Mouse (Mus musculus) embryonic facial prominence, embryonic 11.5 days (tissue): ENCODE results near the gene Inhbe. TPM values are rescaled to one million over a fixed set of nuclear protein-coding genes. Genes with fewer than 3 reads are reported as not detected.

Experiments used
- ATAC-seq: fragments of 200-750 bp; cut with Nextera tagmentation; replicated peaks from 2 replicates; pipeline ENCODE4 v1.8.0; 2017; ENCODE audit warnings: low read depth; ENCODE audit not compliant: insufficient number of reproducible peaks, low FRiP score, low TSS enrichment
- DNase-seq: peaks from one replicate; pipeline ENCODE4 v3.0.0-alpha.2; 2015; ENCODE audit warnings: low spot score
- H3K27ac ChIP-seq: fragments of 300-500 bp; sonication (generic); replicated peaks from 2 replicates; pipeline ENCODE4 v1.5.1; 2014; ENCODE audit warnings: mild to moderate bottlenecking, low read depth, low read length, control low read depth
- H3K27me3 ChIP-seq: fragments of 300-500 bp; sonication (generic); 2 replicates; pipeline ENCODE4 v1.6.1; 2014; ENCODE audit warnings: mild to moderate bottlenecking, low read length, moderate library complexity, mixed read lengths; ENCODE audit not compliant: control insufficient read depth, insufficient read depth
- H3K36me3 ChIP-seq: fragments of 300-500 bp; sonication (generic); replicated peaks from 2 replicates; pipeline ENCODE4 v1.6.1; 2014; ENCODE audit warnings: low read depth, mild to moderate bottlenecking, low read length, moderate library complexity, mixed read lengths; ENCODE audit not compliant: control insufficient read depth, insufficient read depth
- H3K4me1 ChIP-seq: fragments of 300-500 bp; sonication (generic); 2 replicates; pipeline ENCODE4 v1.6.1; 2014; ENCODE audit warnings: low read length, mixed read lengths; ENCODE audit not compliant: control insufficient read depth, insufficient read depth
- H3K4me2 ChIP-seq: fragments of 300-500 bp; sonication (generic); 2 replicates; pipeline ENCODE4 v1.6.1; 2014; ENCODE audit warnings: low read depth, mild to moderate bottlenecking, control low read depth, low read length, moderate library complexity
- H3K4me3 ChIP-seq: fragments of 300-500 bp; sonication (generic); 2 replicates; pipeline ENCODE4 v1.5.1; 2014; ENCODE audit warnings: low read depth, low read length, control low read depth
- H3K9ac ChIP-seq: fragments of 300-500 bp; sonication (generic); replicated peaks from 2 replicates; pipeline ENCODE4 v1.6.1; 2014; ENCODE audit warnings: mild to moderate bottlenecking, control low read depth, low read length
- H3K9me3 ChIP-seq: fragments of 300-500 bp; sonication (generic); replicated peaks from 2 replicates; pipeline ENCODE4 v1.6.1; 2016; ENCODE audit warnings: mild to moderate bottlenecking, low read length, inconsistent platforms, mixed read lengths; ENCODE audit not compliant: control insufficient read depth
- WGBS: fragments of 180-500 bp; shearing (Covaris S2); extraction: QIAGEN DNeasy Blood & Tissue Kit; methylation state at CpG from one replicate; pipeline ENCODE4 v1.1.7; 2014; 5-methylcytosine and 5-hydroxymethylcytosine counted together
- polyA plus RNA-seq: library from polyadenylated mRNA; unstranded; fragments of >200 nt; fragmentation: Nextera tagmentation; extraction: Ambion mirVana; gene quantifications from 2 replicates; pipeline ENCODE4 v1.2.1, GENCODE M21; 2014

Gene Inhbe
- polyA plus RNA-seq, 1 experiment from 2014 or later: not detected

DNA sequence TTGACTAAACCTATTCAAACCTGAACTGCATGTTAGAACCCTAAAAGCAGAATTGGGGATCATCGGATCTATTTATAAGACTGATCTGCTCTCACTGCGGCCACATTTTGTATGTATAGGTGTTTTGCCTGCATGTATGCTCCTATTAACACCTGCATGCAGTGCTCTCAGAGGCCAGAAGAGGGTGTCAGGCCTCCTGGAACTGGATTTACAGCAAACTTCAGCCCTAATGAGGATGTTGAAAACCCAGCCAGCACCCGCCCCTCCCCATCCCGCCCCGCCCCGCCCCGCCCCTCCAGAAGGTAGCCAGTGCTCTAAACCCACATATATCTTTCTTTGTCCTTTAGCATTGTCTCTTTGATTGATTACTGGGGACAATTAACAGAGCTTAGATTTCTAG, 29.7 kb downstream of the Inhbe start:
- Histone ChIP-seq H3K36me3 (no peaks in the 10 kb centered on the region), H3K9me3 (no peaks in the 10 kb centered on the region), H3K4me2 (no peak overlapping the region), H3K9ac (no peak overlapping the region), H3K27me3 (peaks cover 26% of the 10 kb centered on the region), H3K27ac (no peak overlapping the region), H3K4me1 (peaks cover 6% of the 10 kb centered on the region), H3K4me3 (no peak overlapping the region)
- 14% methylated on average over 7 of the region's 7 CpGs for WGBS
- DNase-seq (peak; percentile 77), ATAC-seq (no peak)

DNA sequence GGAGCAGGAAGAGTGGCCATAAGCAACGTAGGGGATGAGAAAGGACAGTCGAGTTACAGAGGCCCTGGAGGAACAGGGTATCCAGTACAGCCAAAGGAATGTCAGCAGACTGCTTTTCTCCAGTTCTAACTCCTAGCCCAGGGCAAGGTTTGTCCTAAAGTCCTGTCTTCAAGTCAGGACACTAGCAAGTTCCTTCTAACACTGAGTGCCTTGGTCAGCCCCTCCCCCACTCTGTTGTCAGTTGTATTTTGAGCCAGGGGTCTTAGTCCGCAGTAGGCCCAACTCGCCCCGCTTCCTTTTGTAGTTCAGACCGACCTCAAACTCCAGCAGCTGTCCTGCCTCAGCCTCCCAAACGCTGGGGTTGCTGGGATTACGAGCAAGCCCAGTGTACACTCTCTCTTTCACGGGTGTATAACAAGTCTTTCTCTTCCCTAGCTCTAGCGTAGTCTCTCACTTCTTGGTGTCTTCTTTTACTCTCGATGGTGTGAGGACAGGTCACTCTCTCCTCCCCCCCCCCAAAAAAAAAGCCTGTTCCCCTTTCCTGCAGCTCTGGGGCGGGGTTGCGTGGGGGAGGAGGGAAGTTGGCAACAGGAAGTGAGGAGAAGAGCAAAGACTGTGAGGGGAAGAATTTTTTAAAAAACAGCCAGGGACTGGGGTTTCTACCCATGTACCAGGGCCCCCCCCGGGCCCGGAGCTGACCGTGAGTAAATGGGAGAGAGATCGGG, 30.9 kb downstream of the Inhbe start:
- Histone ChIP-seq H3K27ac (no peak overlapping the region), H3K36me3 (no peaks in the 10 kb centered on the region), H3K4me2 (no peak overlapping the region), H3K9me3 (no peaks in the 10 kb centered on the region), H3K9ac (no peak overlapping the region), H3K4me3 (no peak overlapping the region), H3K4me1 (peaks cover 6% of the 10 kb centered on the region), H3K27me3 (peaks cover 26% of the 10 kb centered on the region)
- ATAC-seq (no peak), DNase-seq (no peak)
- WGBS: 77% methylated on average over 17 of the region's 17 CpGs

DNA sequence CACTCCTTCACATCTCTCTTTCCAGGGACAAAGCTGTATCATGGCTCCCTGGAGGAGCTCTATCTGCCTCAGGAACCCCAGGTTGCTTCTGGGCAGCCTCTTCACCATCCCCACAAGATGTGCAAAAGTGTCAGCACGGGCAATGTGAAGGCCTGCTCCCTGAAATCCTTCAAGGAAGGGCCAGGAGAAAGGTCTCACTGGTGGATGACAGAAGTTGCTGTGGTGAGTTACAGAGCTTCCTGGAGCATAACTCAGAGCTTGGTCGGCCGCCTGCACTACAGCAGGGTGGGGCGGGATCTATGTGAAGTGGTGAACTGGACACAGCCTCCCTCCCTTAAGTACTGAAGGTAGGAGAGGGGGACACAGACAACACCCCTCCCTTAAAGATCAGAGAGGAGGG, 31.5 kb downstream of the Inhbe start:
- H3K4me2 ChIP-seq: no peak overlapping the region; the same call in 1 of the 2 replicates
- no peak overlapping the region for H3K27ac ChIP-seq
- WGBS: 75% methylated on average over 4 of the region's 4 CpGs
- DNase-seq (no peak), ATAC-seq (no peak)
- no peaks in the 10 kb centered on the region for H3K9me3 ChIP-seq
- H3K9ac ChIP-seq: no peak overlapping the region
- no peaks in the 10 kb centered on the region for H3K36me3 ChIP-seq
- H3K4me3 ChIP-seq: no peak overlapping the region
- H3K27me3 ChIP-seq: peaks cover 20% of the 10 kb centered on the region
- H3K4me1 ChIP-seq: peaks cover 6% of the 10 kb centered on the region

- H3K9me3 ChIP-seq: no peaks in the 10 kb centered on the region
- H3K27me3 ChIP-seq: peaks cover 15% of the 10 kb centered on the region
- H3K36me3 ChIP-seq: no peaks in the 10 kb centered on the region
- H3K9ac ChIP-seq: no peak overlapping the region
- H3K4me2 ChIP-seq: no peak overlapping the region; the same call in 1 of the 2 replicates
- ATAC-seq (no peak), DNase-seq (no peak)
- H3K4me1 ChIP-seq: peaks cover 6% of the 10 kb centered on the region
- no peak overlapping the region for H3K27ac ChIP-seq
- 64% methylated on average over 13 of the region's 13 CpGs for WGBS
- H3K4me3 ChIP-seq: no peak overlapping the region
Observed at GRCm38 (mm10) chr10:127322178-127322577, 32.0 kb downstream of the Inhbe start.

DNA sequence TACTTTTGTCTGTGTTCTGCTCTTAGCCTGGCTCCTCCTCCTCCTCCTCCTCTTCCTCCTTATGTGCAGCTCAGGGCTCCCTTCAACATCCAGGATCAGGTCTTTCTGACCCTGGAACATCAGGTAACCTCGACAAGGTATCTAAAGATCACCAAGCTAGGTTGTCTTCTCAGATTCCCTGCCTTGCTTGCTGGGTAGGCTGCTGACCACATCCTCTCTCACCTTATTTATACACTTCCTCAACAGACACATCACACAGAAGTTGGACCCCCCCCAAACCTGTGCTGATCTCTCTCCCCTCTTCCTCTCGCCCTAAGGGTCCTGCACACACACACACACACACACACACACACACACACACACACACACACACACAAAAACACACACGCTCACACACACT, 32.6 kb downstream of the Inhbe start, which contains the start of gene Arhgap9:
TSS of gene Arhgap9 (plus strand) at position 344 of the 400 bp plus-strand sequence.
- no peak for DNase-seq
- Histone ChIP-seq H3K27me3 (peaks cover 11% of the 10 kb centered on the region), H3K4me2 (no peak within 1 kb of the TSS; the same call in 1 of the 2 replicates), H3K27ac (no peak within 1 kb of the TSS), H3K9ac (no peak within 1 kb of the TSS), H3K4me3 (no peak within 1 kb of the TSS), H3K4me1 (peaks cover 6% of the 10 kb centered on the region), H3K9me3 (no peaks in the 10 kb centered on the region), H3K36me3 (no peaks in the 10 kb centered on the region)
- no peak for ATAC-seq
- WGBS: 72% methylated on average over 3 of the region's 3 CpGs

DNA sequence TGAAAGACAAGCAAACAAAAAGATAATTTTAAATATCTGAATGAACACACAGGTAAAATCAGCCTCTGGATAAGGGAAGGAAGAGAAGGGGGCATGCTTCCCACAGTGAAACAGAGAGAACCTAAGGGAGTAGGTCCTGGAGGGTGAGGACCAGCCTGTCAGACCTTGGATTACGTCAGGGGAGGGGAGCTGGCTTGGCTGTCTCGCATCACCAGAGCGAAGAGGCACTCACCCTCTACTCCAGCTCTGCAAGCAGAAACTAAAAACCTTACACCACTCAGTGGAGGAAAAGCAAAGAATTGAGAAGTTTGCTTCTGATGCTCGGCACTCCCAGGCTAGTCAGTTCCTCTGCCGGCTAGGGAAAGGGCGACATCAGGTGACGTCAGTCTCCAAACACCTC, 34.2 kb downstream of the Inhbe start:
- Histone ChIP-seq H3K27ac (no peak overlapping the region), H3K4me3 (no peak overlapping the region), H3K4me1 (no peaks in the 10 kb centered on the region), H3K36me3 (no peaks in the 10 kb centered on the region), H3K9me3 (no peaks in the 10 kb centered on the region), H3K9ac (no peak overlapping the region), H3K27me3 (no peaks in the 10 kb centered on the region), H3K4me2 (no peak overlapping the region)
- no peak for DNase-seq
- WGBS: 75% methylated on average over 7 of the region's 7 CpGs
- ATAC-seq: no peak

- DNase-seq: no peak
- no peaks in the 10 kb centered on the region for H3K27me3 ChIP-seq
- 41% methylated on average over 4 of the region's 4 CpGs for WGBS
- no peaks in the 10 kb centered on the region for H3K4me1 ChIP-seq
- no peaks in the 10 kb centered on the region for H3K9me3 ChIP-seq
- no peak overlapping the region for H3K9ac ChIP-seq
- H3K4me3 ChIP-seq: no peak overlapping the region
- H3K4me2 ChIP-seq: no peak overlapping the region
- H3K27ac ChIP-seq: no peak overlapping the region
- no peaks in the 10 kb centered on the region for H3K36me3 ChIP-seq
- no peak for ATAC-seq
Observed at GRCm38 (mm10) chr10:127318009-127318408, 36.2 kb downstream of the Inhbe start.

GRCm38 (mm10) chr10:127317277-127317676, 36.9 kb downstream of the Inhbe start:
- ATAC-seq (no peak), DNase-seq (no peak)
- Histone ChIP-seq H3K4me1 (no peaks in the 10 kb centered on the region), H3K36me3 (no peaks in the 10 kb centered on the region), H3K9ac (no peak overlapping the region), H3K27me3 (no peaks in the 10 kb centered on the region), H3K4me2 (no peak overlapping the region), H3K27ac (no peak overlapping the region), H3K9me3 (no peaks in the 10 kb centered on the region), H3K4me3 (no peak overlapping the region)
- WGBS: 70% methylated on average over 2 of the region's 2 CpGs
